ENCODE assay signal across 9 mouse cellular contexts in genomic region chr13:64205186-64205585, GRCm38 (mm10). TPM values are rescaled to one million over a fixed set of nuclear protein-coding genes. Genes with fewer than 3 reads are reported as not detected.
A peak's percentile ranks its signal among the peaks of the same experiment; 100 is the strongest.
DNase-seq lines count a peak whose midpoint lies in the region; ATAC-seq lines count a peak whose summit lies in the region.
"Had no signal": no experiment of that assay in that cellular context is flagged by ENCODE, and none has a peak within 500 bp of the region (broad histone marks: within the 10 kb centered on the region; RNA-seq: fewer than 3 reads in every experiment).

No protein-coding gene starts in this region.

- H3K27ac ChIP-seq in neural tube, embryonic 15.5 days (replicated peaks): no peak overlapping the region
- no peak overlapping the region for H3K27ac ChIP-seq in embryonic facial prominence, embryonic 11.5 days (replicated peaks; ENCODE audit: low read depth, low read length)
- H3K27ac ChIP-seq in limb, embryonic 12.5 days: no peak overlapping the region
- H3K27ac ChIP-seq in stomach, embryonic 14.5 days (ENCODE audit: low read length): no peak overlapping the region

- H3K4me2 ChIP-seq in neural tube, embryonic 15.5 days: no peak overlapping the region
- H3K4me2 ChIP-seq in embryonic facial prominence, embryonic 11.5 days (ENCODE audit: low read depth, low read length): no peak overlapping the region
- no peak overlapping the region for H3K4me2 ChIP-seq in limb, embryonic 12.5 days
- no peak overlapping the region for H3K4me2 ChIP-seq in stomach, embryonic 14.5 days (replicated peaks; ENCODE audit: low read depth, low read length)

- H3K4me1 ChIP-seq in neural tube, embryonic 15.5 days: no peaks in the 10 kb centered on the region
- H3K4me1 ChIP-seq in embryonic facial prominence, embryonic 11.5 days (ENCODE audit: control insufficient read depth, insufficient read depth, low read length): no peaks in the 10 kb centered on the region
- peaks cover 13% of the 10 kb centered on the region for H3K4me1 ChIP-seq in limb, embryonic 12.5 days (replicated peaks)
- H3K4me1 ChIP-seq in stomach, embryonic 14.5 days (ENCODE audit: control insufficient read depth, insufficient read depth, low read length): no peaks in the 10 kb centered on the region; the same call in 1 of the 2 replicates

- DNase-seq in neural tube, embryonic 10.5 days (ENCODE audit: extremely low spot score, low spot score): peak; percentile 59
- peak; percentile 46 for DNase-seq in embryonic facial prominence, embryonic 11.5 days (ENCODE audit: low spot score)
- no peak for DNase-seq in adrenal gland, postnatal 14 days
- DNase-seq in testis, postnatal 10 days (ENCODE audit: low spot score): no peak
- no peak for DNase-seq in cerebellum, postnatal 10 days
- DNase-seq: right cerebral cortex, postnatal 14 days had no signal

- no peak overlapping the region for H3K4me3 ChIP-seq in neural tube, embryonic 15.5 days (replicated peaks)
- no peak overlapping the region for H3K4me3 ChIP-seq in embryonic facial prominence, embryonic 11.5 days (ENCODE audit: low read depth, low read length)
- no peak overlapping the region for H3K4me3 ChIP-seq in limb, embryonic 12.5 days (replicated peaks)
- H3K4me3 ChIP-seq in stomach, embryonic 14.5 days (ENCODE audit: low read depth, low read length): no peak overlapping the region

- H3K9me3 ChIP-seq in neural tube, embryonic 15.5 days (replicated peaks): no peaks in the 10 kb centered on the region
- no peaks in the 10 kb centered on the region for H3K9me3 ChIP-seq in embryonic facial prominence, embryonic 11.5 days (replicated peaks; ENCODE audit: control insufficient read depth, low read length)
- H3K9me3 ChIP-seq in limb, embryonic 12.5 days: no peaks in the 10 kb centered on the region
- no peaks in the 10 kb centered on the region for H3K9me3 ChIP-seq in stomach, embryonic 14.5 days (ENCODE audit: control insufficient read depth, low read depth, low read length)

- H3K36me3 ChIP-seq in neural tube, embryonic 15.5 days: no peaks in the 10 kb centered on the region
- no peaks in the 10 kb centered on the region for H3K36me3 ChIP-seq in embryonic facial prominence, embryonic 11.5 days (replicated peaks; ENCODE audit: control insufficient read depth, insufficient read depth, low read depth, low read length)
- H3K36me3 ChIP-seq in limb, embryonic 12.5 days: peaks cover 33% of the 10 kb centered on the region
- H3K36me3 ChIP-seq in stomach, embryonic 14.5 days (ENCODE audit: control insufficient read depth, insufficient read depth, low read length): peaks cover 4% of the 10 kb centered on the region; the same call in 1 of the 2 replicates

- H3K27me3 ChIP-seq in neural tube, embryonic 15.5 days (replicated peaks): no peaks in the 10 kb centered on the region
- H3K27me3 ChIP-seq in embryonic facial prominence, embryonic 11.5 days (ENCODE audit: control insufficient read depth, insufficient read depth, low read length): no peaks in the 10 kb centered on the region
- no peaks in the 10 kb centered on the region for H3K27me3 ChIP-seq in limb, embryonic 12.5 days
- H3K27me3 ChIP-seq in stomach, embryonic 14.5 days (ENCODE audit: control insufficient read depth, insufficient read depth, low read length): no peaks in the 10 kb centered on the region

- no peak for ATAC-seq in neural tube, embryonic 15.5 days (ENCODE audit: low FRiP score)
- ATAC-seq in embryonic facial prominence, embryonic 11.5 days (replicated peaks; ENCODE audit: insufficient number of reproducible peaks, low FRiP score, low TSS enrichment, low read depth): peak; percentile 70
- ATAC-seq in limb, embryonic 12.5 days (ENCODE audit: insufficient number of reproducible peaks, insufficient read depth, low FRiP score, low TSS enrichment, low read depth): peak; percentile 84
- peak; percentile 61; the same call in 1 of the 2 replicates for ATAC-seq in stomach, embryonic 14.5 days (ENCODE audit: insufficient number of reproducible peaks, insufficient read depth, low FRiP score, low read depth)

- H3K9ac ChIP-seq in neural tube, embryonic 15.5 days (replicated peaks): no peak overlapping the region
- H3K9ac ChIP-seq in embryonic facial prominence, embryonic 11.5 days (replicated peaks; ENCODE audit: low read length): no peak overlapping the region
- H3K9ac ChIP-seq in limb, embryonic 12.5 days (replicated peaks): no peak overlapping the region
- H3K9ac ChIP-seq in stomach, embryonic 14.5 days (replicated peaks; ENCODE audit: low read depth, low read length): no peak overlapping the region

- 44% methylated on average over 2 of the region's 2 CpGs for WGBS in neural tube, embryonic 15.5 days
- WGBS in embryonic facial prominence, embryonic 11.5 days: 48% methylated on average over 2 of the region's 2 CpGs
- WGBS in limb, embryonic 12.5 days: 21% methylated on average over 2 of the region's 2 CpGs
- 40% methylated on average over 2 of the region's 2 CpGs for WGBS in stomach, embryonic 14.5 days

RNA-seq across cellular contexts. Expression of gene Habp4, which starts 43.6 kb away (rescaled TPM):
- polyA plus RNA-seq in neural tube, embryonic 15.5 days (2015; fragmentation: Nextera tagmentation; extraction: Ambion mirVana): 52.5 and 55.9 TPM in 2 replicates
- polyA plus RNA-seq in embryonic facial prominence, embryonic 11.5 days (2014; fragmentation: Nextera tagmentation; extraction: Ambion mirVana): 26.0 and 26.2 TPM in 2 replicates
- polyA plus RNA-seq in limb, embryonic 12.5 days (2016; fragmentation: Nextera tagmentation; extraction: Ambion mirVana): 30.9 and 31.6 TPM in 2 replicates
- polyA plus RNA-seq in stomach, embryonic 14.5 days (2014; fragmentation: Nextera tagmentation; extraction: Ambion mirVana): 26.1 and 27.1 TPM in 2 replicates
- 24.6 and 28.6 TPM in 2 replicates for total RNA-seq in adrenal gland, postnatal 14 days (2021)

RNA-seq across cellular contexts. Expression of gene Zfp367, which starts 52.2 kb away (rescaled TPM):
- polyA plus RNA-seq in neural tube, embryonic 15.5 days (2015; fragmentation: Nextera tagmentation; extraction: Ambion mirVana): 5.0 and 6.3 TPM in 2 replicates
- polyA plus RNA-seq in embryonic facial prominence, embryonic 11.5 days (2014; fragmentation: Nextera tagmentation; extraction: Ambion mirVana): 17.9 and 18.7 TPM in 2 replicates
- polyA plus RNA-seq in limb, embryonic 12.5 days (2016; fragmentation: Nextera tagmentation; extraction: Ambion mirVana): 17.4 and 19.5 TPM in 2 replicates
- polyA plus RNA-seq in stomach, embryonic 14.5 days (2014; fragmentation: Nextera tagmentation; extraction: Ambion mirVana): 22.1 and 26.1 TPM in 2 replicates
- 28.8 and 30.8 TPM in 2 replicates for total RNA-seq in adrenal gland, postnatal 14 days (2021)

Comparison
In these comparisons a context has a peak if more than half of its experiments do, and no peak if none do; other contexts are left out.
1. DNase-seq: peak in neural tube, embryonic 10.5 days (single experiment) and embryonic facial prominence, embryonic 11.5 days (single experiment); none in adrenal gland, postnatal 14 days (single experiment), testis, postnatal 10 days (single experiment) and cerebellum, postnatal 10 days (0 of 2).